Mouse (Mus musculus): ENCODE data around the gene Mvb12b.

Mvb12b gene

GRCm38 (mm10) chr2:33853011-33853976, 34.5 kb downstream of the Mvb12b start:
- no peak for DNase-seq (ENCODE audit: low read depth, low spot score)

- no peak for DNase-seq (ENCODE audit: low read depth, low spot score)
Observed at GRCm38 (mm10) chr2:33847196-33847834, 40.4 kb downstream of the Mvb12b start.

- no peak for DNase-seq (ENCODE audit: low read depth, low spot score)
Observed at GRCm38 (mm10) chr2:33846635-33847034, 41.1 kb downstream of the Mvb12b start.

- no peak for DNase-seq (ENCODE audit: low read depth, low spot score)
Observed at GRCm38 (mm10) chr2:33843642-33844041, 44.1 kb downstream of the Mvb12b start.

GRCm38 (mm10) chr2:33842983-33843577, 44.7 kb downstream of the Mvb12b start:
- no peak for DNase-seq (ENCODE audit: low read depth, low spot score)

GRCm38 (mm10) chr2:33841980-33842379, 45.8 kb downstream of the Mvb12b start:
- no peak for DNase-seq (ENCODE audit: low read depth, low spot score)

GRCm38 (mm10) chr2:33840483-33840882, 47.3 kb downstream of the Mvb12b start:
- no peak for DNase-seq (ENCODE audit: low read depth, low spot score)

- no peak for DNase-seq (ENCODE audit: low read depth, low spot score)
Observed at GRCm38 (mm10) chr2:33839252-33839651, 48.5 kb downstream of the Mvb12b start.

- DNase-seq (ENCODE audit: low read depth, low spot score) = no peak
Observed at GRCm38 (mm10) chr2:33837297-33837696, 50.4 kb downstream of the Mvb12b start.

- no peak for DNase-seq (ENCODE audit: low read depth, low spot score)
Observed at GRCm38 (mm10) chr2:33836660-33837213, 51.0 kb downstream of the Mvb12b start.

- no peak for DNase-seq (ENCODE audit: low read depth, low spot score)
Observed at GRCm38 (mm10) chr2:33835038-33835437, 52.7 kb downstream of the Mvb12b start.

- DNase-seq (ENCODE audit: low read depth, low spot score) = no peak
Observed at GRCm38 (mm10) chr2:33833902-33834301, 53.8 kb downstream of the Mvb12b start.

GRCm38 (mm10) chr2:33829870-33830269, 57.9 kb downstream of the Mvb12b start:
- DNase-seq (ENCODE audit: low read depth, low spot score) = no peak

GRCm38 (mm10) chr2:33826777-33827176, 61.0 kb downstream of the Mvb12b start:
- no peak for DNase-seq (ENCODE audit: low read depth, low spot score)

- DNase-seq (ENCODE audit: low read depth, low spot score) = no peak
Observed at GRCm38 (mm10) chr2:33824935-33825514, 62.7 kb downstream of the Mvb12b start.

GRCm38 (mm10) chr2:33821677-33822607, 65.8 kb downstream of the Mvb12b start:
- DNase-seq (ENCODE audit: low read depth, low spot score) = peak; percentile 71

- no peak for DNase-seq (ENCODE audit: low read depth, low spot score)
Observed at GRCm38 (mm10) chr2:33820450-33820849, 67.3 kb downstream of the Mvb12b start.

- no peak for DNase-seq (ENCODE audit: low read depth, low spot score)
Observed at GRCm38 (mm10) chr2:33820037-33820436, 67.7 kb downstream of the Mvb12b start.

GRCm38 (mm10) chr2:33818385-33818784, 69.4 kb downstream of the Mvb12b start:
- DNase-seq (ENCODE audit: low read depth, low spot score) = no peak

- no peak for DNase-seq (ENCODE audit: low read depth, low spot score)
Observed at GRCm38 (mm10) chr2:33817663-33818346, 69.9 kb downstream of the Mvb12b start.

Measured in A20 (cell line).